Mouse (Mus musculus): ENCODE results near the gene Vwa5b1.

Vwa5b1 gene

GRCm38 (mm10) chr4:138635428-138636145, at the start of gene Vwa5b1:
Gene Vwa5b1, minus strand, starts transcription at chr4:138635884.
- in situ Hi-C loops (cut with MboI, MseI): no loop called here

GRCm38 (mm10) chr4:138682760-138683159, 47.1 kb upstream of the Vwa5b1 start:
- in situ Hi-C loops (cut with MboI, MseI): no loop called here

- in situ Hi-C loops (cut with MboI, MseI): no loop called here
These were observed 44.4 kb upstream of the Vwa5b1 start for GRCm38 (mm10) chr4:138680124-138680523.

GRCm38 (mm10) chr4:138677579-138677978, 41.9 kb upstream of the Vwa5b1 start:
- in situ Hi-C loops (cut with MboI, MseI): no loop called here

GRCm38 (mm10) chr4:138676480-138676879, 40.8 kb upstream of the Vwa5b1 start:
- in situ Hi-C loops (cut with MboI, MseI): no loop called here

GRCm38 (mm10) chr4:138672160-138672559, 36.5 kb upstream of the Vwa5b1 start:
- in situ Hi-C loops (cut with MboI, MseI): no loop called here

GRCm38 (mm10) chr4:138670093-138670889, 34.6 kb upstream of the Vwa5b1 start:
- in situ Hi-C loops (cut with MboI, MseI): no loop called here

- in situ Hi-C loops (cut with MboI, MseI): no loop called here
These were observed 30.8 kb upstream of the Vwa5b1 start for GRCm38 (mm10) chr4:138666521-138666920.

GRCm38 (mm10) chr4:138659936-138660602, 24.4 kb upstream of the Vwa5b1 start:
- in situ Hi-C loops (cut with MboI, MseI): no loop called here

GRCm38 (mm10) chr4:138653056-138653455, 17.4 kb upstream of the Vwa5b1 start:
- in situ Hi-C loops (cut with MboI, MseI): no loop called here

GRCm38 (mm10) chr4:138651881-138652280, 16.2 kb upstream of the Vwa5b1 start:
- in situ Hi-C loops (cut with MboI, MseI): no loop called here

GRCm38 (mm10) chr4:138648096-138648635, 12.5 kb upstream of the Vwa5b1 start:
- in situ Hi-C loops (cut with MboI, MseI): no loop called here

GRCm38 (mm10) chr4:138642272-138642671, 6.6 kb upstream of the Vwa5b1 start:
- in situ Hi-C loops (cut with MboI, MseI): no loop called here

GRCm38 (mm10) chr4:138636146-138636511, 445 bp upstream of the Vwa5b1 start:
- in situ Hi-C loops (cut with MboI, MseI): no loop called here

- in situ Hi-C loops (cut with MboI, MseI): no loop called here
These were observed 7.4 kb downstream of the Vwa5b1 start for GRCm38 (mm10) chr4:138628256-138628655.

- in situ Hi-C loops (cut with MboI, MseI): no loop called here
These were observed 21.2 kb downstream of the Vwa5b1 start for GRCm38 (mm10) chr4:138614454-138614853.

- in situ Hi-C loops (cut with MboI, MseI): no loop called here
These were observed 33.8 kb downstream of the Vwa5b1 start for GRCm38 (mm10) chr4:138601926-138602325.

GRCm38 (mm10) chr4:138597904-138598347, 37.8 kb downstream of the Vwa5b1 start:
- in situ Hi-C loops (cut with MboI, MseI): no loop called here

- in situ Hi-C loops (cut with MboI, MseI): no loop called here
These were observed 39.1 kb downstream of the Vwa5b1 start for GRCm38 (mm10) chr4:138596391-138597130.

- in situ Hi-C loops (cut with MboI, MseI): no loop called here
These were observed 50.7 kb downstream of the Vwa5b1 start for GRCm38 (mm10) chr4:138584946-138585345.

- in situ Hi-C loops (cut with MboI, MseI): no loop called here
These were observed 53.2 kb downstream of the Vwa5b1 start for GRCm38 (mm10) chr4:138582446-138582845.

All from T-helper 17 cell (primary cell).